Mouse (Mus musculus) thymus, postnatal 0 days (tissue): ENCODE results near the gene Zfp12. TPM values are rescaled to one million over a fixed set of nuclear protein-coding genes. Genes with fewer than 3 reads are reported as not detected.
"Not testable (repeated sequence)": the region's sequence is repeated elsewhere in the genome, so short reads cannot be mapped to it uniquely, and the experiment has no call there.

Source experiments
- DNase-seq: peaks from one replicate; pipeline ENCODE4 v3.0.0-alpha.2; 2015; ENCODE audit warnings: low spot score
- polyA plus RNA-seq: library from polyadenylated mRNA; unstranded; fragments of >200 nt; fragmentation: Nextera tagmentation; extraction: Ambion mirVana; gene quantifications from 2 replicates; pipeline ENCODE4 v1.2.1, GENCODE M21; 2015

The Zfp12 gene
- 7.9 and 8.1 TPM in 2 replicates for polyA plus RNA-seq

GRCm38 (mm10) chr5:143235028-143235693, at the start of gene Zfp12:
Gene Zfp12 (plus strand): TSS chr5:143235163.
- DNase-seq = peak; percentile 98

GRCm38 (mm10) chr5:143188014-143188413, 46.9 kb upstream of the Zfp12 start:
- DNase-seq = not testable (repeated sequence)

- no peak for DNase-seq
Measured at GRCm38 (mm10) chr5:143192806-143193205, 42.2 kb upstream of the Zfp12 start.

GRCm38 (mm10) chr5:143194747-143195146, 40.2 kb upstream of the Zfp12 start:
- not testable (repeated sequence) for DNase-seq

- DNase-seq = no peak
Measured at GRCm38 (mm10) chr5:143195166-143195565, 39.8 kb upstream of the Zfp12 start.

GRCm38 (mm10) chr5:143196506-143196905, 38.5 kb upstream of the Zfp12 start:
- DNase-seq = no peak

GRCm38 (mm10) chr5:143205015-143205414, 29.9 kb upstream of the Zfp12 start:
- no peak for DNase-seq

- DNase-seq = no peak
Measured at GRCm38 (mm10) chr5:143213832-143214231, 21.1 kb upstream of the Zfp12 start.

GRCm38 (mm10) chr5:143220996-143221395, 14.0 kb upstream of the Zfp12 start:
- DNase-seq = no peak

GRCm38 (mm10) chr5:143222287-143222686, 12.7 kb upstream of the Zfp12 start:
- DNase-seq = no peak

- DNase-seq = no peak
Measured at GRCm38 (mm10) chr5:143226790-143227189, 8.2 kb upstream of the Zfp12 start, which contains the start of gene Spdye4a. Gene Spdye4a (minus strand): TSS chr5:143226890.

- no peak for DNase-seq
Measured at GRCm38 (mm10) chr5:143236036-143236435, 1.1 kb downstream of the Zfp12 start.

- DNase-seq = no peak
Measured at GRCm38 (mm10) chr5:143244926-143245325, 10.0 kb downstream of the Zfp12 start.

GRCm38 (mm10) chr5:143252039-143252438, 17.1 kb downstream of the Zfp12 start:
- DNase-seq = no peak

- DNase-seq = no peak
Measured at GRCm38 (mm10) chr5:143252791-143253185, 17.8 kb downstream of the Zfp12 start.

- DNase-seq = no peak
Measured at GRCm38 (mm10) chr5:143253186-143253880, 18.4 kb downstream of the Zfp12 start.

GRCm38 (mm10) chr5:143253881-143254486, 19.0 kb downstream of the Zfp12 start:
- DNase-seq = no peak

GRCm38 (mm10) chr5:143254487-143255130, 19.6 kb downstream of the Zfp12 start:
- DNase-seq = no peak

GRCm38 (mm10) chr5:143255131-143255519, 20.2 kb downstream of the Zfp12 start:
- DNase-seq = no peak

- no peak for DNase-seq
Measured at GRCm38 (mm10) chr5:143255802-143256201, 20.8 kb downstream of the Zfp12 start.

- DNase-seq = no peak
Measured at GRCm38 (mm10) chr5:143261636-143262035, 26.7 kb downstream of the Zfp12 start.

- DNase-seq = no peak
Measured at GRCm38 (mm10) chr5:143264689-143265088, 29.7 kb downstream of the Zfp12 start.
